Mouse (Mus musculus) small intestine, adult 2 months (tissue): Measurements from ENCODE around the gene Kbtbd12. TPM values are rescaled to one million over a fixed set of nuclear protein-coding genes. Genes with fewer than 3 reads are reported as not detected.

ENCODE experiments used
- H3K27ac ChIP-seq: fragments of 200-500 bp; 2 replicates; pipeline ENCODE4 v1.5.1; 2012; ENCODE audit warnings: low read depth, low read length, control low read depth, inconsistent platforms; ENCODE audit not compliant: insufficient read depth
- H3K27me3 ChIP-seq: fragments of 200-500 bp; 2 replicates; pipeline ENCODE4 v1.6.1; 2012; ENCODE audit warnings: mild to moderate bottlenecking, moderate library complexity, low read length, inconsistent platforms; ENCODE audit not compliant: control insufficient read depth, insufficient read depth
- H3K36me3 ChIP-seq: fragments of 200-500 bp; 2 replicates; pipeline ENCODE4 v1.6.1; 2012; ENCODE audit warnings: mild to moderate bottlenecking, low read length, control low read depth, inconsistent platforms; ENCODE audit not compliant: control insufficient read depth, insufficient read depth
- H3K4me1 ChIP-seq: fragments of 200-500 bp; 2 replicates; pipeline ENCODE4 v1.6.1; 2012; ENCODE audit warnings: low read length, inconsistent platforms, mixed read lengths; ENCODE audit not compliant: control insufficient read depth, insufficient read depth, insufficient read length
- H3K4me3 ChIP-seq: fragments of 200-500 bp; 2 replicates; pipeline ENCODE4 v1.5.1; 2012; ENCODE audit warnings: low read depth, mild to moderate bottlenecking, control low read depth, inconsistent platforms, low read length, moderate library complexity
- CTCF ChIP-seq: fragments of 200-500 bp; IDR thresholded peaks from 2 replicates; pipeline ENCODE4 v1.5.1; 2012; ENCODE audit warnings: low read depth, mild to moderate bottlenecking, control low read depth, inconsistent platforms, low read length, moderate library complexity, mixed read lengths; ENCODE audit not compliant: insufficient replicate concordance, insufficient read length; ENCODE audit errors: extremely low read depth
- POLR2A ChIP-seq: fragments of 200-500 bp; IDR thresholded peaks from 2 replicates; pipeline ENCODE4 v1.6.1; 2012; ENCODE audit warnings: low read depth, mild to moderate bottlenecking, control low read depth, inconsistent platforms, low read length, moderate library complexity
- WGBS: fragments of 180-500 bp; shearing (Covaris S2); methylation state at CpG from one replicate; pipeline ENCODE4 v1.1.7; 2018; 5-methylcytosine and 5-hydroxymethylcytosine counted together
- polyA plus RNA-seq: library from polyadenylated mRNA; depleted of rRNA; stranded (reverse); fragments of >200 nt; gene quantifications from 2 replicates; pipeline ENCODE4 v1.2.3, GENCODE M21; 2012

Gene Kbtbd12
- polyA plus RNA-seq, 1 experiment = 0.05 TPM

DNA sequence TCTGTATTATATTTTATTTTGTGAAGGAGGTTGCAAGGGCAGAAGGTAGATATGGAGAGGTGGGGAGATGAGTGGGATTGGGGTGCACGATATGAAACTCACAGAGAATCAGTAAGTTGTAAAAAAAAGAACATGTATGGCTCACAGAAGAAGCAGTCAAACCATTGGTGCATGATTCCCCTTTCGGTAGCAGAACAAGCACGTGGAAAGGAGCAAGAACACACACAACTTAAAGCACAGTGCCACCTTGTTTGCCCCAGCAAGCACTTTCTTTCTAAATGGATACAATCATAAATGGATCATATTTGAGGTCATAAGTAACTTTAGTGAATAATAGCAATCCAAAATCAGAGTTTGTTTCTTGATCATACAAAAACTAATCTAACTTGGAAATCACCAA lies 24.5 kb upstream of the Kbtbd12 start:
- Histone ChIP-seq H3K4me3 (no peak overlapping the region), H3K36me3 (no peaks in the 10 kb centered on the region), H3K4me1 (no peaks in the 10 kb centered on the region), H3K27me3 (no peaks in the 10 kb centered on the region; the same call in 1 of the 2 replicates), H3K27ac (no peak overlapping the region)
- TF ChIP-seq POLR2A (no peak), CTCF (no peak)
- 77% methylated on average over 3 of the region's 3 CpGs for WGBS

DNA sequence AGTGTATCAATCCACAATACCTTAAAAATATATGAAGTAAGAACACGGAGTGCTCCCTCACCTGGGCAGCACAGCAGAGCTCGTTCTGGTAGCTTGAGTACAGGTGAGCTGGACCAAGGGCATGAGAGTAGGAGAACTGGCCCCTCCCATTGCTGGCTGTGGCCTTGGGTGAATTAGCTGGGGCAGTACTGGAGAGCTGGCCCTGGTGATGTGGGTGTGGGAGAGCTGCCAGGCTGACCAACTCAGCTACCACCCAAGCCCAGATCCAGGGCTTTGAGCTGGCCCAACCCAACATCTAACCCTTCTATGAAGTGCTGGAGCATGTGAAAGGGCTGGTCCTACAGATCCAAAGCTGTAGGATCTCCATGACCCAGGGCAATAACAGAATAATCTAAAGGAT lies 23.9 kb upstream of the Kbtbd12 start:
- Histone ChIP-seq H3K27ac (no peak overlapping the region), H3K36me3 (no peaks in the 10 kb centered on the region), H3K27me3 (no peaks in the 10 kb centered on the region; the same call in 1 of the 2 replicates), H3K4me3 (no peak overlapping the region), H3K4me1 (no peaks in the 10 kb centered on the region)
- WGBS = 73% methylated on average over 2 of the region's 2 CpGs
- TF ChIP-seq CTCF = no peak
- TF ChIP-seq POLR2A = no peak

DNA sequence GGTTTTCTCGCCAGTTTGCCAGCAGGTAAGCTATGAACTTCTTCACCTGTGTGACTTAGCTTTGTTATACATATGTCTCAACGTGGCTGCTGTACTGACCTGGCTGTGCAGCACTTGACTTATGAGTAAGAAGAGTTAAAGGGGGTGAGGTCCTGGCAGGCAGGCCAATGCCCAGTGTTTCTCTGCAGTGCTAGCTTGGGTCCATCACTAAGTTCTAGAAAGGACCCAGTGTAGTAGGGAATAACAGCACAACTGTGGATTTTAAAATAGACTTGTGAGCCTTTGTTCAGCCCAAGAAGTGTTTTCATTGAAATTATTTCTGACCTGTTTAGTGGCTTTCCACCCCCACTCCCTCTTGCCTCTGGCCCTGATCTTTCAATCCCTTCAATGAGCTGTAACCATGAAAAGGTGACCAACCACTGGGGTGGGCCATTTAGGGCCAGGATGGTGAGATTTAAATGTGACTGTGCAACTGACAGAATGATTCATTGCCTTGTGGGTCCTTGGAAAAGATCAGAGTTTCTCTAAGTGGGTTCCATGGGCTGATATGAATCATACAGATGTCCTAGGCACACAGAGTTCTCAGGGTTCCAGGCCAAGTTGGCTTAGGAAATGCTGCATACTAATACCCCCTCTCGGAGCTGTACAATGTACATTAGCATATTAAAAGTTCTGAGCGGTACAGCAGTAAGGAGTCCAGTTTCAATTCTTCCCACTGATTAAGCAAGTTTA lies 10.0 kb upstream of the Kbtbd12 start:
- H3K4me3 ChIP-seq = no peak overlapping the region
- no peak overlapping the region for H3K27ac ChIP-seq
- WGBS = 84% methylated on average over 4 of the region's 4 CpGs
- H3K27me3 ChIP-seq = no peaks in the 10 kb centered on the region
- TF ChIP-seq POLR2A (no peak), CTCF (no peak)
- H3K36me3 ChIP-seq = no peaks in the 10 kb centered on the region
- no peaks in the 10 kb centered on the region for H3K4me1 ChIP-seq

DNA sequence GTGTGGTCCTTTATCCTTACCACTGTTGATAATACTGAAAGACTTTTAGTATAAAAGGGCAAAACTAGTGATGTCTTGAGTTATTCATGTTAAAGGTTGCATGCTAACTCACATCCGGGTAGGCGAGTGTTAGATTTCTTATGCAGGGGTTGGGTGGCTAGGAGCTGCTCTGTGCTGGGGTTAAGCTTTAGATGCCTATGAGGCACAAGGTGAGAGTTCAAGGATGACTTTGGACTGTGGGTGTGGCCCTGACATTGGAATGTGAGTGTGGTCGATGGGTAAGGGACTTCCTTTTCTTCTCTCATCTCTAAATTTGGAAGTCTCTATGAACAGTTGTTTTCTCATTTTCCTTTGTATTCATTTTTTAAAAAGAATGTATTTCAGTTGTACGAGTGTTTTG lies 7.0 kb upstream of the Kbtbd12 start:
- Histone ChIP-seq H3K36me3 (no peaks in the 10 kb centered on the region), H3K4me3 (no peak overlapping the region), H3K27me3 (0 out of 2 replicates have a peak, but pooled peaks cover 3% of the 10 kb centered on the region), H3K4me1 (no peaks in the 10 kb centered on the region), H3K27ac (no peak overlapping the region)
- WGBS = 66% methylated on average over 4 of the region's 4 CpGs
- TF ChIP-seq POLR2A (no peak), CTCF (no peak)

DNA sequence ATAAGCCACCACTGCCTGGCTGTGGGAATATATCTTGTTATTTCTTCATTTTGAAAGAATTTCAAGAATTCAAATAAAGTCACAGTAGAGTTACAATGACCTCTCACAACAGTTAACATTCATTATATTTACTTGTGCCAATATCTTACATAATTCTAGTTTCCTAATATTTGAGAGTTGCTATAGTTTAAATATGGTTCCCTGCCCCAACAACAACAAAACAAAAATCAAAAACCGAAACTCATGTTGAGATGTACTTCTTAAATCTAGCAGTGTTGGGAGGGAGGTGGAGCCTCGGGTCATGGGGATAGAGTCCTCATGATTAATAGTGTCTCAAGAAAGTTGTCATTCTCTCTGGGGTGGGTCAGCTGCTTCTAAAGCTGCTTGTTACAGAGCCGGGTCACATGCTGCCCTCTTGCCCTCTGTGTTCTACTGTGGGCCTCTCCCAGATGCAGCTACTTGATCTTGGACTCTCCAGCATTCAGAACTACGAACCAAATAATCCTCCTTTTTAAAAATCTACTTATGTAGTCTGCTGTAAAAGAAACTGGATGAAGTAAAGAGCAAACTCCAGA lies 3.7 kb upstream of the Kbtbd12 start:
- Histone ChIP-seq H3K4me3 (no peak overlapping the region), H3K27me3 (0 out of 2 replicates have a peak, but pooled peaks cover 3% of the 10 kb centered on the region), H3K36me3 (no peaks in the 10 kb centered on the region), H3K4me1 (no peaks in the 10 kb centered on the region), H3K27ac (no peak overlapping the region)
- TF ChIP-seq CTCF (no peak), POLR2A (no peak)
- WGBS = 41% methylated on average over 4 of the region's 4 CpGs

DNA sequence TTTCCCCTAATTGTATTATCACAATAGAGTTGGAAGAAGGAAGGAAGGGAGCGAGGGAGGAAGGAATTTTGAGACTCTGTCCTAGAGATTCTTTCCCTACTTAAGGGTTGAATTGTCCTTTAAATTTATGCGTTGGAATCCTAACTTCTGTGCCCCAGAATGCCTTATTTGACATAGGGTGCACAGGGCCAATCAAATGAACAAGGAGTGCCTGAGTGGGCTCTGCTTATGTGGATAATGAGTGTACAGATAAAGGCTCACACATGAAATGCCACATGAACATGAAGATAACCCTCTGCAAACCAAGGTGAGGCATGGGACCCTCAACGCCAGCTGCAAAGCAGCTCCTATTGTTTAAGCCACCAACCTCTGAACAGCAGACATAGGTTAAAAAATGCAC lies 2.6 kb upstream of the Kbtbd12 start:
- Histone ChIP-seq H3K36me3 (no peaks in the 10 kb centered on the region), H3K4me1 (no peaks in the 10 kb centered on the region), H3K27ac (no peak overlapping the region), H3K4me3 (no peak overlapping the region), H3K27me3 (0 out of 2 replicates have a peak, but pooled peaks cover 3% of the 10 kb centered on the region)
- no peak for TF ChIP-seq POLR2A
- no peak for TF ChIP-seq CTCF
- WGBS = 59% methylated on average over 3 of the region's 3 CpGs

DNA sequence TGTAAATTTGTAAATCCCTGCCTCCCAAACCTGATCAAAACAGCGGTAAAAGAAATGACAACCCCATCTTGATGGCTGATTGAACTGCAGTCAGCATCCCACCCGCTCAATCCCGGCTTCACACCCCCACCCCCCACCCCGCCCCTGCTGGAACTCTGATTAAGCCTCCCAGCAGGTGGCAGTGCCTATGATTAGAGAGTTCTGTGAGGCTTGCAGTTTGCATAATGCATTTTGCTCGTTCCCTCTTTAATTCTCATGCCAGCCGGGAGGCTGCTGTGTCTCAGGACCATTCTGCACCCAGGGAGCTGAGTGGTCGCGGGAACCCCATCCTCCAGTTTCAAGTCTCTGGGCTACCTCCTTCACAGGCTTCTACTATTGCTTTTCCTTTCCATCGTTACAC lies 2.2 kb upstream of the Kbtbd12 start:
- 19% methylated on average over 9 of the region's 9 CpGs for WGBS
- Histone ChIP-seq H3K27me3 (0 out of 2 replicates have a peak, but pooled peaks cover 3% of the 10 kb centered on the region), H3K27ac (no peak overlapping the region), H3K4me1 (no peaks in the 10 kb centered on the region), H3K4me3 (no peak overlapping the region), H3K36me3 (no peaks in the 10 kb centered on the region)
- TF ChIP-seq CTCF (peak; percentile 22; the same call in 1 of the 2 replicates), POLR2A (no peak)
